Mouse (Mus musculus) c-Kit-positive CD71-positive TER-119-positive erythroid progenitor cells, embryonic 14.5 days (primary cell): ENCODE measurements around the gene Vps16.

Source experiments
- DNase-seq: peaks from one replicate; pipeline ENCODE4 v3.0.0-alpha.2; 2013; ENCODE audit warnings: low spot score

Vps16 gene

GRCm38 (mm10) chr2:130423397-130424125 lies 578 bp upstream of the Vps16 start:
- peak; percentile 58 for DNase-seq

GRCm38 (mm10) chr2:130425112-130425511 lies 973 bp downstream of the Vps16 start:
- no peak for DNase-seq

GRCm38 (mm10) chr2:130429851-130430250 lies 5.7 kb downstream of the Vps16 start:
- no peak for DNase-seq

- DNase-seq = no peak
These were observed 6.3 kb downstream of the Vps16 start for GRCm38 (mm10) chr2:130430484-130430883.

- DNase-seq = no peak
These were observed 8.0 kb downstream of the Vps16 start for GRCm38 (mm10) chr2:130432157-130432556.

- DNase-seq = peak; percentile 64
These were observed 9.0 kb downstream of the Vps16 start for GRCm38 (mm10) chr2:130433152-130433551.

- DNase-seq = no peak
These were observed 12.6 kb downstream of the Vps16 start for GRCm38 (mm10) chr2:130436769-130437168.

GRCm38 (mm10) chr2:130438861-130439260 lies 14.7 kb downstream of the Vps16 start:
- DNase-seq = no peak

GRCm38 (mm10) chr2:130439840-130440480 lies 15.8 kb downstream of the Vps16 start:
- no peak for DNase-seq

GRCm38 (mm10) chr2:130442162-130442561 lies 18.0 kb downstream of the Vps16 start:
- peak; percentile 64 for DNase-seq

- DNase-seq = no peak
These were observed 24.3 kb downstream of the Vps16 start for GRCm38 (mm10) chr2:130448449-130448848.

GRCm38 (mm10) chr2:130449021-130449793 lies 25.1 kb downstream of the Vps16 start:
- DNase-seq = no peak

- peak; percentile 82 for DNase-seq
These were observed 25.8 kb downstream of the Vps16 start, which contains the start of gene Ptpra for GRCm38 (mm10) chr2:130449794-130450433. TSS of gene Ptpra (plus strand) at chr2:130450278.

GRCm38 (mm10) chr2:130450434-130450796 lies 26.3 kb downstream of the Vps16 start:
- DNase-seq = peak; percentile 52

- DNase-seq = no peak
These were observed 27.1 kb downstream of the Vps16 start for GRCm38 (mm10) chr2:130451086-130451726.

- DNase-seq = no peak
These were observed 27.6 kb downstream of the Vps16 start for GRCm38 (mm10) chr2:130451727-130452090.

- no peak for DNase-seq
These were observed 28.1 kb downstream of the Vps16 start for GRCm38 (mm10) chr2:130452266-130452665.

- no peak for DNase-seq
These were observed 29.3 kb downstream of the Vps16 start for GRCm38 (mm10) chr2:130453421-130453820.

- DNase-seq = no peak
These were observed 30.7 kb downstream of the Vps16 start for GRCm38 (mm10) chr2:130454748-130455370.

- DNase-seq = no peak
These were observed 33.7 kb downstream of the Vps16 start for GRCm38 (mm10) chr2:130457871-130458270.

GRCm38 (mm10) chr2:130459576-130459975 lies 35.4 kb downstream of the Vps16 start:
- DNase-seq = no peak
